Mouse (Mus musculus) heart, embryonic 14.5 days (tissue): Measurements from ENCODE around the gene C1ql2. TPM values are rescaled to one million over a fixed set of nuclear protein-coding genes. Genes with fewer than 3 reads are reported as not detected.

Source experiments
- ATAC-seq: fragments of 200-750 bp; cut with Nextera tagmentation; 2 replicates; pipeline ENCODE4 v1.8.0; 2017; ENCODE audit warnings: low read depth, moderate TSS enrichment; ENCODE audit not compliant: insufficient number of reproducible peaks, insufficient read depth, low FRiP score
- H3K27ac ChIP-seq, 2 experiments: fragments of 200-500 bp in 1 of 2; fragments of 300-500 bp in 1 of 2; sonication (generic) in 1 of 2; replicated peaks in 1 of 2; 2 replicates each; pipeline ENCODE4 v1.5.1; 2012 to 2014; ENCODE audit warnings: low read depth in 2 of 2, low read length in 2 of 2, control low read depth in 1 of 2, mild to moderate bottlenecking in 1 of 2, mixed read lengths in 1 of 2; ENCODE audit not compliant: control insufficient read depth in 1 of 2, insufficient read depth in 1 of 2
- H3K27me3 ChIP-seq: fragments of 300-500 bp; sonication (generic); 2 replicates; pipeline ENCODE4 v1.6.1; 2014; ENCODE audit warnings: mild to moderate bottlenecking, low read length, control low read depth; ENCODE audit not compliant: control insufficient read depth, insufficient read depth
- H3K36me3 ChIP-seq: fragments of 300-500 bp; sonication (generic); 2 replicates; pipeline ENCODE4 v1.6.1; 2014; ENCODE audit warnings: mild to moderate bottlenecking, control low read depth, low read length, mixed read lengths; ENCODE audit not compliant: control insufficient read depth, insufficient read depth
- H3K4me1 ChIP-seq, 2 experiments: fragments of 200-500 bp in 1 of 2; fragments of 300-500 bp in 1 of 2; sonication (generic) in 1 of 2; 2 replicates each; pipeline ENCODE4 v1.6.1; 2012 to 2014; ENCODE audit warnings: low read length in 2 of 2, control low read depth in 1 of 2, mixed read lengths in 1 of 2; ENCODE audit not compliant: control insufficient read depth in 2 of 2, insufficient read depth in 2 of 2
- H3K4me2 ChIP-seq: fragments of 300-500 bp; sonication (generic); 2 replicates; pipeline ENCODE4 v1.6.1; 2014; ENCODE audit warnings: mild to moderate bottlenecking, low read length
- H3K4me3 ChIP-seq, 2 experiments: fragments of 200-500 bp in 1 of 2; fragments of 300-500 bp in 1 of 2; sonication (generic) in 1 of 2; 2 replicates each; pipeline ENCODE4 v1.5.1; 2012 to 2014; ENCODE audit warnings: low read length in 2 of 2, mild to moderate bottlenecking in 2 of 2, control low read depth in 1 of 2, low read depth in 1 of 2, moderate library complexity in 1 of 2; ENCODE audit not compliant: control insufficient read depth in 1 of 2, insufficient read depth in 1 of 2
- H3K9ac ChIP-seq: fragments of 300-500 bp; sonication (generic); 2 replicates; pipeline ENCODE4 v1.6.1; 2014; ENCODE audit warnings: mild to moderate bottlenecking, low read length
- H3K9me3 ChIP-seq: fragments of 300-500 bp; sonication (generic); 2 replicates; pipeline ENCODE4 v1.6.1; 2016; ENCODE audit warnings: low read length, control low read depth; ENCODE audit not compliant: control insufficient read depth
- WGBS: fragments of 180-500 bp; shearing (Covaris S2); extraction: QIAGEN DNeasy Blood & Tissue Kit; methylation state at CpG from one replicate; pipeline ENCODE4 v1.1.7; 2014; 5-methylcytosine and 5-hydroxymethylcytosine counted together
- polyA plus RNA-seq: library from polyadenylated mRNA; unstranded; fragments of >200 nt; fragmentation: Nextera tagmentation; extraction: Ambion mirVana; gene quantifications from 2 replicates; pipeline ENCODE4 v1.2.1, GENCODE M21; 2014

Gene C1ql2
- polyA plus RNA-seq, 1 experiment from 2014 or later, result not detected

DNA sequence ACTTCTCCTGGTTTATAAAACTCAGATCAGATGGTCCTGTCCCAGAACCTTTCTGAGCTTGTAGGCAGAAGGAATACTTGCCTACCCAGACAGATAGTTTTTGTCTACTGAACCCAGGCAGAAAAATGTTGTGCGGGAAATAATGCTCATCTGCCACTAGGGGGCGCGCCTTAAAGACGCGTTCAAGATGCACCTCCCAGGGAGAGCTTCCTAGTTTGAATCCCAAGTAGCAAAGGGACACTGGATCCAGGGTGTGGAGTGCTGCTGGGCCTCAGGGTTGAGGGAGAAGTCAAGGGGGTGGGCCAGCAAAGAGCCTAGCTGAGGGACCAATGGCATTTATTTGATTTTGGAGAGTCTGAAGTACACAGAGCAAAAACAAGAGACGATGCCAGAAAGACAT lies 12.7 kb upstream of the C1ql2 start:
- WGBS, result 15% methylated on average over 6 of the region's 6 CpGs
- ATAC-seq, result no peak
- Histone ChIP-seq H3K27me3 (no peaks in the 10 kb centered on the region), H3K9ac (no peak overlapping the region), H3K4me2 (no peak overlapping the region), H3K4me1 (no peaks in the 10 kb centered on the region), H3K9me3 (no peaks in the 10 kb centered on the region), H3K4me3 (no peak overlapping the region), H3K27ac (no peak overlapping the region), H3K36me3 (no peaks in the 10 kb centered on the region)

DNA sequence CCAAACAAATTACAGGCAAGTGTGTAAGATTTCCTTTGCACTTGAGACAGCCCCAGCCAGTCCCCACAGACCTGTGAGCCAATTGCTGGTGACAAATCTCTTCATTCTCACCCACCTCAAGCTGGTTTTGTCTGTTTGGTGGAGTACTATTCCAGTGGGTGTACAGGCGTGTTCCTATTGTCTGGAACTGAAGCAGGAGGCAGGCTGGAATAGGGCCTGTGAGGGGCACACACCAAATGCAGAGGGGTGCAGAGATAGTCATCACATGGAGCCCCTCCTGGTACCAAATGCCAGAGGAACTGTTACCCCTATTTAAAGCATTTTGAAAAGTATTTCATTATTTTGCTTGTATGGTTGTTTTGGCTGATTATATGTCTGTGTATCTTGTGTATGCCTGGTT lies 12.2 kb upstream of the C1ql2 start:
- ATAC-seq, result no peak
- Histone ChIP-seq H3K4me2 (no peak overlapping the region), H3K36me3 (no peaks in the 10 kb centered on the region), H3K4me3 (no peak overlapping the region), H3K27ac (no peak overlapping the region), H3K9me3 (no peaks in the 10 kb centered on the region), H3K27me3 (no peaks in the 10 kb centered on the region), H3K4me1 (no peaks in the 10 kb centered on the region), H3K9ac (no peak overlapping the region)
- WGBS, result 39% methylated on average over 1 of the region's 1 CpGs

DNA sequence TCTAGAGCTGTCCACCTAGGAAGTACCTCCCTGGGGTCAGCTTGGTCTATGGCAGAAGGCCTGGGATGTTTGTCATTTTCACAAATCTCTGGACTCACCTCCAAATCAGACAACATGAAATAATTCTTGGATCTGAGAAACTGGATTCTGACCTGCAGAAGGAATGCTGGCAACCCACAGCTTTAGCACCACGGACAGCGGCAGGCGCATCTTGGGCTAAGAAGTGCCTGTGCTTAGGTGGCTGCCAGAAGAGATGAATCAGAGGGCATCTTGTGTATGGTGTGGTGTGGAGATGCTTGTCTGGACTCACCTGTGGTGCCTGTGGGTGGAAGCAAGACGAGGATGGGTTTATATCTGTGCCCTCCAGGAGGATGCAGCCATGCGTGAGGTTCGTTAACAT lies 8.5 kb upstream of the C1ql2 start:
- Histone ChIP-seq H3K4me2 (no peak overlapping the region), H3K36me3 (no peaks in the 10 kb centered on the region), H3K4me1 (no peaks in the 10 kb centered on the region), H3K4me3 (no peak overlapping the region), H3K27ac (no peak overlapping the region), H3K9me3 (no peaks in the 10 kb centered on the region), H3K27me3 (peaks cover 12% of the 10 kb centered on the region), H3K9ac (no peak overlapping the region)
- no peak for ATAC-seq
- WGBS, result 30% methylated on average over 6 of the region's 6 CpGs

DNA sequence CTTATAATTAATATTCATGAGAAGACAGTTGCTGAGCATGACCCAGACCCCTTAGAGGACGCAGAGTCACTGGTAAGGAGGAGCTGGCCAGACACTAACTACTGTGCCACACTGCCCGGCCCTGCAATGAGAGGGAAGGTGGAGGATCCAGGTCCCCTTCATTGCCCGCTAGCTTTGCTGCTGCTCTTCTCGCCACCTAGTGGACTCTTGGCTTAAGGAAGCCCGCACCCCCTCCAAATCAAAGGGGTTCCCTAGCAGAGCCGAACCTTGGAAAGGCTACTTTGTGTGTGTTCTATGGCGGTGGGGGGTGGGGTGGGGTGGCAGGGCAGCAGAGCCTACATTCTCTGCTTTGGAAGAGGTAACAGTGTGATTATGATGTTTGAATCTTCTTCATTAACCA lies 2.4 kb upstream of the C1ql2 start:
- Histone ChIP-seq H3K9me3 (no peaks in the 10 kb centered on the region), H3K4me3 (no peak overlapping the region), H3K4me1 (peaks cover 0 to 9% of the 10 kb centered on the region in 2 experiments; a peak in 2 of 4 replicates), H3K4me2 (no peak overlapping the region), H3K27me3 (peaks cover 71% of the 10 kb centered on the region), H3K9ac (no peak overlapping the region), H3K27ac (no peak overlapping the region), H3K36me3 (no peaks in the 10 kb centered on the region)
- 25% methylated on average over 7 of the region's 7 CpGs for WGBS
- ATAC-seq, result no peak

DNA sequence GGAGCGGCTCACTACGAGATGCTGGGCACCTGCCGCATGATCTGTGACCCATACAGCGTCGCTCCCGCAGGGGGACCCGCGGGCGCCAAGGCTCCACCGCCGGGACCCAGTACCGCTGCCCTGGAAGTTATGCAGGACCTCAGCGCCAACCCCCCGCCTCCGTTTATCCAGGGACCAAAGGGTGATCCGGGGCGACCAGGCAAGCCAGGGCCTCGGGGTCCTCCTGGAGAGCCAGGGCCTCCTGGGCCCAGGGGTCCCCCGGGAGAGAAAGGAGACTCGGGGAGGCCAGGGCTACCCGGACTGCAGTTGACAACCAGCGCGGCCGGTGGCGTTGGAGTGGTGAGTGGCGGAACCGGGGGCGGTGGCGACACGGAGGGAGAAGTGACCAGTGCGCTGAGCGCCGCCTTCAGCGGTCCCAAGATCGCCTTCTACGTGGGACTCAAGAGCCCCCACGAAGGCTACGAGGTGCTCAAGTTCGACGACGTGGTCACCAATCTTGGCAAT lies 842 bp downstream of the C1ql2 start:
- Histone ChIP-seq H3K4me3 (peak overlapping the region; percentile 28 to 39; a peak in 3 of 4 replicates), H3K4me1 (peaks cover 0 to 9% of the 10 kb centered on the region in 2 experiments; a peak in 2 of 4 replicates), H3K27ac (no peak overlapping the region), H3K27me3 (peaks cover 87% of the 10 kb centered on the region), H3K9me3 (no peaks in the 10 kb centered on the region), H3K9ac (no peak overlapping the region), H3K36me3 (no peaks in the 10 kb centered on the region), H3K4me2 (peak overlapping the region; percentile 68)
- under 1% methylated on average over 38 of the region's 41 CpGs for WGBS
- ATAC-seq, result no peak

DNA sequence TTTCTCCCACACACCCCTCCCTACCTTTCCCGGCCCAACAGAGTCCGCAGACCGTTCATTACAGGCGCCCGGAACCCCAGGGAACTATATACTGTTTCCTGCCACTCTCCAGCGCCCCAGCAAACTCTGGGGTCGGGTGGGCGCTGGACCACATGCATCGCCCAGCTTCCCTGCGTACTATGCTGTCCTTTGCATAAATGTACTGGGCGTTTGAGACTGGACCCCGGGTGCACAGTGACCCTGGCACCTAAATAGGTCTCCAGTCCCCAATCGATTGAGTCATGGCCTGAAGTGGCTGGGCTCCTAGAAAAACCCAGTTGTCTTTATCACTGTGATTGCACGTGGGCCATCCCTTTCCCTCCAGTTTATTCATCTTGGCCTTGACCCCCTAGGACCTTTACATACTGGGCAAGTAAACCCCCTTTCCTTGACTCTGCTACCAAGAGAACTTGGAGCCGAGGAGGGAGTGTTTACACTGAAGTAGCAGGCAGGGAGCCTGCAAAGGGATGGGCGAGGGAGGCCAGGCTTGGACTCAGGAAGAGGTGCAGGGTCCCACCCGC lies 1.5 kb downstream of the C1ql2 start:
- Histone ChIP-seq H3K36me3 (no peaks in the 10 kb centered on the region), H3K9ac (no peak overlapping the region), H3K4me2 (peak overlapping the region; percentile 68), H3K27ac (no peak overlapping the region), H3K27me3 (peaks cover 83% of the 10 kb centered on the region), H3K4me1 (peaks cover 0 to 9% of the 10 kb centered on the region in 2 experiments; a peak in 2 of 4 replicates), H3K4me3 (peak overlapping the region; percentile 24 to 39; a peak in 3 of 4 replicates), H3K9me3 (no peaks in the 10 kb centered on the region)
- 5% methylated on average over 17 of the region's 17 CpGs for WGBS
- ATAC-seq, result no peak

DNA sequence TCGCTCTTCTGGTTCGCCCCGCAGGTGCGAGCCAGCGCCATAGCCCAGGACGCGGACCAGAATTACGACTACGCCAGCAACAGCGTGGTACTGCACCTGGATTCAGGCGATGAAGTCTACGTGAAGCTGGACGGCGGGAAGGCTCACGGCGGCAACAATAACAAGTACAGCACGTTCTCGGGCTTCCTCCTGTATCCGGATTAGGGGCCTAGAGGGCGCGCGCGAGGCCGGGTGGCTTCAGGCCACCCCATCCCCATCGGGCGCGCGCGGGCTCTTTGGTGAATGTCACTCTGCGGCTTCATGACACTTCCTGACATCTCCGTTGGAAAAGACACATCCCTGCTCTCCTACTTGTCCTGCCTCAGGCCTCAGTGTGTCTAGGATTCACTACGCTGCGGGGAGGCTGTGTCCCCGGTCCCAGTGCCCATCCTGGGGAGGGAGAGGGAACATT lies 2.0 kb downstream of the C1ql2 start:
- no peak for ATAC-seq
- peak overlapping the region; percentile 68 for H3K4me2 ChIP-seq
- under 1% methylated on average over 34 of the region's 34 CpGs for WGBS

DNA sequence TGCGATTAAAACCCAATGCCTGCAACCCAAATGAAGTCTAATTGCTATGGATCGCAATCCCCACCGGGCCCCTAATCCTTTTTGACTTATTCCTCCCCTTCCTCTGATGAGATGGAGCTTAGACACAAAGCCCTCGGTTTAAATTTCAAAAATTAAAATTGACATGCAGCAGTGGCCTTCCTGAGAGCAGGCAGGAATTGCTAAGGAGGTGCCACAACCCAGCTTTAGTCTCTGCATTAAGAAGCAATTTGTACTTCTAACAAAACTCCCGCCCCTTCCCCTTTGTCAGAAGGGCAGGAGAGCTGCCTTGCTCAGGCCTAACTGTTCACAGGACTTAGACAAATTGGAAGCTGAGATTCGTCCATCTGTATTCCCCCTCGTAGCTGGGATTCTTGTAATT lies 4.6 kb downstream of the C1ql2 start:
- Histone ChIP-seq H3K27ac (no peak overlapping the region), H3K4me2 (no peak overlapping the region), H3K9me3 (no peaks in the 10 kb centered on the region), H3K4me3 (no peak overlapping the region), H3K9ac (no peak overlapping the region), H3K27me3 (peaks cover 54% of the 10 kb centered on the region), H3K4me1 (peaks cover 0 to 8% of the 10 kb centered on the region in 2 experiments; a peak in 2 of 4 replicates), H3K36me3 (no peaks in the 10 kb centered on the region)
- WGBS, result 16% methylated on average over 7 of the region's 7 CpGs
- ATAC-seq, result no peak

More for the DNA sequence above, 2.0 kb downstream of the C1ql2 start:
- Histone ChIP-seq H3K4me1 (peaks cover 0 to 9% of the 10 kb centered on the region in 2 experiments; a peak in 2 of 4 replicates), H3K27ac (no peak overlapping the region), H3K9me3 (no peaks in the 10 kb centered on the region), H3K9ac (no peak overlapping the region), H3K27me3 (peaks cover 80% of the 10 kb centered on the region), H3K36me3 (no peaks in the 10 kb centered on the region), H3K4me3 (peak overlapping the region; percentile 24 to 36; a peak in 3 of 4 replicates)
